12 mouse cellular contexts compared by ENCODE assay signal in the genomic region with DNA sequence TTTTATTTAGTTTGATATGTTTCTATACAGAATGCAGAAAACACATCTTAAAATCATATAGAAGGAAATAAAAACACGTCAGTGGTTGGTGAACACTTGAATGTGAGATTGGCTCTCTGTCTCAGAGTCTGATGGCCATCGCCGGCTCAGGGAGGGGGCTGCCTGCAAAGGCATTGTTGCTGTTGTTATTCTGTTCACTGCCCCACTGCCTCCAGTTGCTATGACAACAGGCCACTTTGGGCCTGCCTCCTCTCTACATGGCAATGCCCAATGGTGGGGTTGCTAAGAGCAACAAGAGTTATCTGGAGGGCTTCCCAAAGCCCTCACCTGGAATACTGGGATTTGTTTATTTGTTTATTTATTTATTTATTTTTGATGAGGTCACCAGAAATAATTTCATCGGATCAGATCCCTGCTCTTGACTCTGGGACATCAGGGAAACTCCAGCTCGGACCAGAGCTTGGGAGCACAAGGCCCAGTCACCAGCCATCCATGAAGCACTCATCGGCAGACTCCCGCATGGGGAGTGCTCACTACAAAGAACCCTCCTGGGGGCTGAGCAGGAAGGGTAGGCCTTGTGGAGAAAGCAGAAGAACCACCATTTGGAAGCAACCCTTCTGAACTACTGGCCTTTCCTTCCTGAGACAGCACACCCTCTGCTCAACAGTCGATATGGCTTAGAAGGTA. TPM values are rescaled to one million over a fixed set of nuclear protein-coding genes. Genes with fewer than 3 reads are reported as not detected.
A peak's percentile ranks its signal among the peaks of the same experiment; 100 is the strongest.
DNase-seq lines count a peak whose midpoint lies in the region; ATAC-seq and TF ChIP-seq lines count a peak whose summit lies in the region.
"Had no signal": no experiment of that assay in that cellular context is flagged by ENCODE, and none has a peak within 500 bp of the region (broad histone marks: within the 10 kb centered on the region; RNA-seq: fewer than 3 reads in every experiment).

No protein-coding gene starts in this region.

- H3K27me3 ChIP-seq in hindbrain, embryonic 12.5 days: no peaks in the 10 kb centered on the region
- H3K27me3 ChIP-seq in midbrain, postnatal 0 days (ENCODE audit: insufficient read depth, low read length): no peaks in the 10 kb centered on the region
- no peaks in the 10 kb centered on the region for H3K27me3 ChIP-seq in heart, embryonic 11.5 days (ENCODE audit: control insufficient read depth, insufficient read depth, low read length)
- H3K27me3 ChIP-seq: embryonic facial prominence, embryonic 15.5 days; heart, embryonic 13.5 days had no signal

- no peak overlapping the region for H3K4me3 ChIP-seq in hindbrain, embryonic 12.5 days
- H3K4me3 ChIP-seq in midbrain, postnatal 0 days (ENCODE audit: low read depth, low read length): no peak overlapping the region
- no peak overlapping the region for H3K4me3 ChIP-seq in heart, embryonic 11.5 days (ENCODE audit: low read depth, low read length)
- H3K4me3 ChIP-seq in lung, adult 2 months (replicated peaks; ENCODE audit: extremely low read depth, low read depth, low read length): no peak overlapping the region
- H3K4me3 ChIP-seq: embryonic facial prominence, embryonic 15.5 days; heart, embryonic 13.5 days; limb, embryonic 10.5 days had no signal

- H3K9ac ChIP-seq in hindbrain, embryonic 12.5 days: no peak overlapping the region
- H3K9ac ChIP-seq in midbrain, postnatal 0 days (replicated peaks; ENCODE audit: low read length, poor library complexity, severe bottlenecking): no peak overlapping the region
- no peak overlapping the region for H3K9ac ChIP-seq in heart, embryonic 11.5 days (ENCODE audit: low read depth, low read length)
- H3K9ac ChIP-seq: embryonic facial prominence, embryonic 15.5 days; heart, embryonic 13.5 days; liver, postnatal 0 days had no signal

- H3K9me3 ChIP-seq in hindbrain, embryonic 12.5 days (replicated peaks): no peaks in the 10 kb centered on the region
- H3K9me3 ChIP-seq in midbrain, postnatal 0 days (ENCODE audit: low read length): no peaks in the 10 kb centered on the region
- no peaks in the 10 kb centered on the region for H3K9me3 ChIP-seq in heart, embryonic 11.5 days (replicated peaks; ENCODE audit: control insufficient read depth, low read length)
- H3K9me3 ChIP-seq: embryonic facial prominence, embryonic 15.5 days; heart, embryonic 13.5 days; limb, embryonic 10.5 days had no signal

- H3K4me2 ChIP-seq in hindbrain, embryonic 12.5 days (replicated peaks): no peak overlapping the region
- H3K4me2 ChIP-seq in midbrain, postnatal 0 days (ENCODE audit: low read depth, low read length, poor library complexity, severe bottlenecking): no peak overlapping the region
- no peak overlapping the region for H3K4me2 ChIP-seq in heart, embryonic 11.5 days
- H3K4me2 ChIP-seq: embryonic facial prominence, embryonic 15.5 days; heart, embryonic 13.5 days had no signal

- no peak for TF ChIP-seq POLR2A in lung, adult 2 months (IDR thresholded peaks at IDR 0.05; ENCODE audit: borderline replicate concordance, extremely low read depth, low read depth, low read length)

- H3K27ac ChIP-seq in hindbrain, embryonic 12.5 days: peak overlapping the region; percentile 60
- H3K27ac ChIP-seq in midbrain, postnatal 0 days (ENCODE audit: low read depth, low read length): peak overlapping the region; percentile 58
- H3K27ac ChIP-seq in heart, embryonic 11.5 days (ENCODE audit: low read depth, low read length): no peak overlapping the region
- H3K27ac ChIP-seq: embryonic facial prominence, embryonic 15.5 days; heart, embryonic 13.5 days; limb, embryonic 10.5 days had no signal

- H3K4me1 ChIP-seq in hindbrain, embryonic 12.5 days: peaks cover 31% of the 10 kb centered on the region
- 0 out of 2 replicates have a peak, but pooled peaks cover 7% of the 10 kb centered on the region for H3K4me1 ChIP-seq in midbrain, postnatal 0 days (ENCODE audit: insufficient read depth, low read length)
- peaks cover 5% of the 10 kb centered on the region; the same call in 1 of the 2 replicates for H3K4me1 ChIP-seq in heart, embryonic 11.5 days (ENCODE audit: control insufficient read depth, insufficient read depth, low read length)
- H3K4me1 ChIP-seq in lung, adult 2 months (ENCODE audit: control insufficient read depth, insufficient read depth, low read length): 0 out of 2 replicates have a peak, but pooled peaks cover 4% of the 10 kb centered on the region

- no peak for TF ChIP-seq CTCF in midbrain, postnatal 0 days (IDR thresholded peaks at IDR 0.05)
- no peak for TF ChIP-seq CTCF in lung, adult 2 months (IDR thresholded peaks at IDR 0.05; ENCODE audit: insufficient read depth, low read length)

- peak; percentile 41 for DNase-seq in cerebellum, adult 9-11 months
- no peak for DNase-seq in cerebellum, postnatal 14 days
- peak; percentile 68 for DNase-seq in embryo, embryonic 10.5 days (ENCODE audit: low spot score)
- peak; percentile 80 for DNase-seq in midbrain, postnatal 0 days (ENCODE audit: low spot score)
- DNase-seq in testis, postnatal 14 days (ENCODE audit: low spot score): no peak
- DNase-seq in lung, adult 2 months: no peak
- DNase-seq: liver, postnatal 0 days had no signal

- ATAC-seq in hindbrain, embryonic 12.5 days (ENCODE audit: low FRiP score): peak; percentile 65; the same call in 1 of the 2 replicates
- peak; percentile 65 for ATAC-seq in midbrain, postnatal 0 days (ENCODE audit: low FRiP score)
- no peak for ATAC-seq in heart, embryonic 11.5 days (replicated peaks; ENCODE audit: insufficient number of reproducible peaks, low FRiP score, low TSS enrichment)
- ATAC-seq: liver, postnatal 0 days had no signal

- WGBS in hindbrain, embryonic 12.5 days: 38% methylated on average over 8 of the region's 8 CpGs
- WGBS in midbrain, postnatal 0 days: 19% methylated on average over 8 of the region's 8 CpGs
- WGBS in heart, embryonic 11.5 days (ENCODE audit: insufficient replicate concordance): 77% methylated on average over 8 of the region's 8 CpGs
- 85% methylated on average over 8 of the region's 8 CpGs for WGBS in lung, adult 2 months

- peaks cover 33% of the 10 kb centered on the region for H3K36me3 ChIP-seq in hindbrain, embryonic 12.5 days
- H3K36me3 ChIP-seq in midbrain, postnatal 0 days (ENCODE audit: insufficient read depth, low read length): peaks cover 30% of the 10 kb centered on the region
- peaks cover 16% of the 10 kb centered on the region for H3K36me3 ChIP-seq in heart, embryonic 11.5 days (ENCODE audit: control insufficient read depth, insufficient read depth, low read length)

RNA-seq across cellular contexts. Expression of gene Bsn, which starts 14.8 kb away (rescaled TPM):
- 5.4 and 6.1 TPM in 2 replicates for polyA plus RNA-seq in hindbrain, embryonic 12.5 days (2016; fragmentation: Nextera tagmentation; extraction: Ambion mirVana)
- 59.4 and 60.6 TPM in 2 replicates for total RNA-seq in midbrain, postnatal 0 days (2014; rRNA removed)
- 6.1 and 7.7 TPM in 2 replicates for polyA plus RNA-seq in midbrain, postnatal 0 days (2015; fragmentation: Nextera tagmentation; extraction: Ambion mirVana)
- polyA plus RNA-seq in heart, embryonic 11.5 days (2014; fragmentation: Nextera tagmentation; extraction: Ambion mirVana): 0.58 and 0.77 TPM in 2 replicates
- polyA plus RNA-seq in lung, adult 2 months (2012; rRNA removed): 0.74 and 0.95 TPM in 2 replicates

RNA-seq across cellular contexts. Expression of gene Dag1, which starts 58.7 kb away (rescaled TPM):
- polyA plus RNA-seq in hindbrain, embryonic 12.5 days (2016; fragmentation: Nextera tagmentation; extraction: Ambion mirVana): 74.7 and 80.4 TPM in 2 replicates
- total RNA-seq in midbrain, postnatal 0 days (2014; rRNA removed): 126 and 141 TPM in 2 replicates
- polyA plus RNA-seq in midbrain, postnatal 0 days (2015; fragmentation: Nextera tagmentation; extraction: Ambion mirVana): 78.7 and 79.7 TPM in 2 replicates
- 115 and 149 TPM in 2 replicates for polyA plus RNA-seq in heart, embryonic 11.5 days (2014; fragmentation: Nextera tagmentation; extraction: Ambion mirVana)
- polyA plus RNA-seq in lung, adult 2 months (2012; rRNA removed): 125 and 170 TPM in 2 replicates

Comparison
In these comparisons a context has a peak if more than half of its experiments do, and no peak if none do; other contexts are left out.
1. DNase-seq: peak in cerebellum, adult 9-11 months (single experiment), embryo, embryonic 10.5 days (single experiment) and midbrain, postnatal 0 days (single experiment); none in cerebellum, postnatal 14 days (0 of 2), testis, postnatal 14 days (single experiment) and lung, adult 2 months (single experiment).